Mouse (Mus musculus): ENCODE measurements around the gene Igbp1b.

The Igbp1b gene

GRCm38 (mm10) chr6:138658516-138658915, at the start of gene Igbp1b:
Gene Igbp1b (minus strand): TSS chr6:138658544.
- no peak for DNase-seq (ENCODE audit: low read depth in 1 of 2, low spot score in 2 of 2)

- no peak for DNase-seq (ENCODE audit: low read depth in 1 of 2, low spot score in 2 of 2)
Observed at GRCm38 (mm10) chr6:138682959-138683358, 24.6 kb upstream of the Igbp1b start.

- DNase-seq (ENCODE audit: low read depth in 1 of 2, low spot score in 2 of 2): no peak
Observed at GRCm38 (mm10) chr6:138672704-138673141, 14.4 kb upstream of the Igbp1b start.

GRCm38 (mm10) chr6:138665416-138665815, 7.1 kb upstream of the Igbp1b start:
- DNase-seq (ENCODE audit: low read depth in 1 of 2, low spot score in 2 of 2): no peak

GRCm38 (mm10) chr6:138645604-138646003, 12.7 kb downstream of the Igbp1b start:
- no peak for DNase-seq (ENCODE audit: low read depth in 1 of 2, low spot score in 2 of 2)

- no peak for DNase-seq (ENCODE audit: low read depth in 1 of 2, low spot score in 2 of 2)
Observed at GRCm38 (mm10) chr6:138639351-138639750, 19.0 kb downstream of the Igbp1b start.

- DNase-seq (ENCODE audit: low read depth in 1 of 2, low spot score in 2 of 2): no peak
Observed at GRCm38 (mm10) chr6:138620786-138621185, 37.6 kb downstream of the Igbp1b start.

GRCm38 (mm10) chr6:138618396-138618795, 39.9 kb downstream of the Igbp1b start:
- no peak for DNase-seq (ENCODE audit: low read depth in 1 of 2, low spot score in 2 of 2)

All from monocyte, adult 2 months (primary cell).